Mouse (Mus musculus): Measurements from ENCODE around the gene Srrm2. TPM values are rescaled to one million over a fixed set of nuclear protein-coding genes. Genes with fewer than 3 reads are reported as not detected.

Gene Srrm2
- polyA plus RNA-seq, 1 experiment from 2014 or later: 455 TPM

DNA sequence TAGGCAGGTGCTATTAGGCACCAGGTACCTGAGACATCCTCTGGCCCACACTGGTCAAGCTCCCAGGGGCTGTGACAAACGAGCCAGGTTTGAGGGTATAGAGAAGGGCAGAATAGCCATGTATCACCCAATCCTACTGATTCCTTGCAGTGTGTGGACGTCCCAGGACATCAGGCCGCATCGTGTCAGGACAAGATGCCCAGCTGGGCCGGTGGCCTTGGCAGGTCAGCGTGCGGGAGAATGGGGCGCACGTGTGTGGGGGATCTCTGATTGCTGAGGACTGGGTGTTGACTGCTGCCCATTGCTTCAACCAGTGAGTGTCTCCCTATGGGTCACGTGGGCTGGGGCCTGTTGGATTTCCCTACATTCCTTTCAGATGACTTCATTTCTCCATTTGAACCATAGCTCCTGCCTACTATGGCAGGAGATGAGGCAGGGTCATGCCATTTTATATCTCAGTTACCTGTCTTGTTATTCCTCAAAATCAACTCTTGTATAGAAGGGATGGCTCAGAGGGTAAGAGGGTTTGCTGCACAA lies 64.0 kb downstream of the Srrm2 start:
- no peaks in the 10 kb centered on the region for H3K9me3 ChIP-seq (ENCODE audit: control insufficient read depth, low read length)
- no peaks in the 10 kb centered on the region for H3K36me3 ChIP-seq (replicated peaks; ENCODE audit: control insufficient read depth, insufficient read depth)
- WGBS: 88% methylated on average over 10 of the region's 10 CpGs
- DNase-seq (ENCODE audit: low spot score) (no peak), ATAC-seq (ENCODE audit: low FRiP score) (no peak)
- H3K4me2 ChIP-seq (replicated peaks): no peak overlapping the region
- H3K27me3 ChIP-seq (ENCODE audit: control insufficient read depth, insufficient read depth, low read length): no peaks in the 10 kb centered on the region
- no peak overlapping the region for H3K27ac ChIP-seq
- no peaks in the 10 kb centered on the region for H3K4me1 ChIP-seq (replicated peaks; ENCODE audit: control insufficient read depth, insufficient read depth, low read length)
- no peak overlapping the region for H3K4me3 ChIP-seq (replicated peaks; ENCODE audit: low read length)
- H3K9ac ChIP-seq: no peak overlapping the region

DNA sequence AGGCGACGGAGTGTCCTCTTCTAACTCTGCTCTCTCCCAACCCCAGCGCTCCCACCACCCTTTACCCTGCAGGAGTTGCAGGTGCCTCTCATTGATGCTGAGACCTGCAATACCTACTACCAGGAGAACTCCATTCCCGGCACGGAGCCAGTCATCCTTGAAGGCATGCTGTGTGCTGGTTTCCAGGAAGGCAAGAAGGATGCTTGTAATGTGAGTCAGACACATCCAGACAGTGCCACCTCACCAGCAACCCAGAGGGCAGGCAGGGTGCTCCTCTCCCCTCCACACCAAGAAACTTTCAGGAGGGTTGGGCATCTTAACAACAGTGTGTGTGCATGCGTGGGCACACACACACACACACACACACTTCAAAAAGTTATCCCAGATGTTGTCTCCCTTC lies 66.9 kb downstream of the Srrm2 start:
- Histone ChIP-seq H3K4me2 (replicated peaks) (no peak overlapping the region), H3K4me1 (replicated peaks; ENCODE audit: control insufficient read depth, insufficient read depth, low read length) (no peaks in the 10 kb centered on the region), H3K9me3 (ENCODE audit: control insufficient read depth, low read length) (no peaks in the 10 kb centered on the region), H3K9ac (no peak overlapping the region), H3K36me3 (replicated peaks; ENCODE audit: control insufficient read depth, insufficient read depth) (no peaks in the 10 kb centered on the region), H3K4me3 (replicated peaks; ENCODE audit: low read length) (no peak overlapping the region), H3K27ac (no peak overlapping the region), H3K27me3 (ENCODE audit: control insufficient read depth, insufficient read depth, low read length) (no peaks in the 10 kb centered on the region)
- ATAC-seq (ENCODE audit: low FRiP score) (no peak), DNase-seq (ENCODE audit: low spot score) (no peak)
- 82% methylated on average over 6 of the region's 6 CpGs for WGBS

DNA sequence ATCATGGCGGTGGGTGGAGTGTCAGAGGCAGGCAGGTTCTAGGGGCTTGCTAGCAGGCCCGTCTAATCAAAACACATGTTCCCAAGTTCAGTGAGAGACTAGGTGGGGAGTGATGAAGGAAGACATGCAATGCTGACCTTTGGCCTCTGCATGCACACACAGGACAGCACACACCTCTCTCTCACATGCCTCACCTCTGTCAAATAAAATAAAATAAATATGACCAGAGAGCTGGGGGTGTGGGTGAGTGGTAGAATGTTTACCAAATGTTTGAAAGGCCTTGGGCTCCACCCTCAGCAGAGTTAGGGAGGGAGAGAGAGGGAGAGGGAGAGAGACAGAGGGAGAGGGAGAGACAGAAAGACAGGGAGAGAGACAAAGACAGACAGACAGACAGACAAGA lies 67.6 kb downstream of the Srrm2 start:
- no peaks in the 10 kb centered on the region for H3K4me1 ChIP-seq (replicated peaks; ENCODE audit: control insufficient read depth, insufficient read depth, low read length)
- no peak overlapping the region for H3K4me3 ChIP-seq (replicated peaks; ENCODE audit: low read length)
- no peak overlapping the region for H3K9ac ChIP-seq
- WGBS: 86% methylated on average over 2 of the region's 2 CpGs
- no peaks in the 10 kb centered on the region for H3K27me3 ChIP-seq (ENCODE audit: control insufficient read depth, insufficient read depth, low read length)
- H3K27ac ChIP-seq: no peak overlapping the region
- ATAC-seq (ENCODE audit: low FRiP score) (no peak), DNase-seq (ENCODE audit: low spot score) (no peak)
- H3K4me2 ChIP-seq (replicated peaks): no peak overlapping the region
- no peaks in the 10 kb centered on the region for H3K36me3 ChIP-seq (replicated peaks; ENCODE audit: control insufficient read depth, insufficient read depth)
- no peaks in the 10 kb centered on the region for H3K9me3 ChIP-seq (ENCODE audit: control insufficient read depth, low read length)

DNA sequence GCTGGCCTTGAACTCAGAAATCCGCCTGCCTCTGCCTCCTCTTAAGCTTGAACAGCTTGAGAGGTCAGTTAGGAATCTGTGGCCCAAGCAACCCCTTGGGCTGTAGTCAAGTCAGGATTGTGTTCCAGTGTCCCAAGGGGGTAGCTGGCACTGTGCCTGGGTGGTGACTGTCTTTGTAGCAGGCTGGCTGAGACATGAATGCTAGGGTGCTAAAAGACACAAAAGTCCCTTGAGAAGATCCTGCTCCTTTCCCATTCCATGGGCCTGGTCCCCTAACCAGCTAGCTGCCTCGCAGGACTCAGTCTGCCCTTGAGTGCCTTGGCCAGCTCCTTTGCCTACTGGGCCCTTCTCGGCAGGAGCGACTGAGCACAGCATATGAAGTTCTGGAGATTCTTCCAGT lies 72.6 kb downstream of the Srrm2 start:
- Histone ChIP-seq H3K4me2 (replicated peaks) (no peak overlapping the region), H3K4me3 (replicated peaks; ENCODE audit: low read length) (no peak overlapping the region), H3K27ac (no peak overlapping the region), H3K9me3 (ENCODE audit: control insufficient read depth, low read length) (no peaks in the 10 kb centered on the region), H3K9ac (no peak overlapping the region), H3K27me3 (ENCODE audit: control insufficient read depth, insufficient read depth, low read length) (no peaks in the 10 kb centered on the region), H3K36me3 (replicated peaks; ENCODE audit: control insufficient read depth, insufficient read depth) (no peaks in the 10 kb centered on the region), H3K4me1 (replicated peaks; ENCODE audit: control insufficient read depth, insufficient read depth, low read length) (no peaks in the 10 kb centered on the region)
- DNase-seq (ENCODE audit: low spot score) (no peak), ATAC-seq (ENCODE audit: low FRiP score) (no peak)
- whole genome bisulfite sequencing: 78% methylated on average over 4 of the region's 4 CpGs

DNA sequence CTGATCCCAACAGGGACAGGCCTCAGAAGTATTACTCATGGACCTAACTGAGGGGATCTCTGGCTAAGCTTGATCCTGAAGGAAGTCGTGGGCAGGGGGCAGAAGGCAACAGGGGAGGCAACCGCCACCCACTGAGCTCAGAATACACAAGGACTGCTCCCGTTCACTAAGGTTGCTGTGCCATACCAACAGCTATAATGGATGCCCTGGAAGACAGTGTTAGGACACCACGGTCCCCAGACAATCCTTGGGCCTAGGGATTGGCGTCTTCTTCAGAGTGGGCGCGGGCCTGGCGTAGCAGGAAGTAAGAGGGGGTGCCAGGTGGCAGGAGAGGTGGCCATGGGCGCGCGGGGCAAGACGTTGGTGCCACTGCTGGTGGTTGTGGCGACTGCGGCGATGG lies 77.4 kb downstream of the Srrm2 start, which contains the start of gene Prss21:
Gene Prss21 (plus strand): TSS at position 301 of the 400 bp plus-strand sequence.
- 84% methylated on average over 15 of the region's 15 CpGs for WGBS
- H3K27ac ChIP-seq: no peak within 1 kb of the TSS
- H3K4me1 ChIP-seq (replicated peaks; ENCODE audit: control insufficient read depth, insufficient read depth, low read length): no peaks in the 10 kb centered on the region
- no peak within 1 kb of the TSS for H3K4me3 ChIP-seq (replicated peaks; ENCODE audit: low read length)
- no peak for ATAC-seq (ENCODE audit: low FRiP score)
- no peak within 1 kb of the TSS for H3K4me2 ChIP-seq (replicated peaks)
- no peak within 1 kb of the TSS for H3K9ac ChIP-seq
- no peaks in the 10 kb centered on the region for H3K27me3 ChIP-seq (ENCODE audit: control insufficient read depth, insufficient read depth, low read length)
- H3K36me3 ChIP-seq (replicated peaks; ENCODE audit: control insufficient read depth, insufficient read depth): no peaks in the 10 kb centered on the region
- no peak for DNase-seq (ENCODE audit: low spot score)
- H3K9me3 ChIP-seq (ENCODE audit: control insufficient read depth, low read length): no peaks in the 10 kb centered on the region

DNA sequence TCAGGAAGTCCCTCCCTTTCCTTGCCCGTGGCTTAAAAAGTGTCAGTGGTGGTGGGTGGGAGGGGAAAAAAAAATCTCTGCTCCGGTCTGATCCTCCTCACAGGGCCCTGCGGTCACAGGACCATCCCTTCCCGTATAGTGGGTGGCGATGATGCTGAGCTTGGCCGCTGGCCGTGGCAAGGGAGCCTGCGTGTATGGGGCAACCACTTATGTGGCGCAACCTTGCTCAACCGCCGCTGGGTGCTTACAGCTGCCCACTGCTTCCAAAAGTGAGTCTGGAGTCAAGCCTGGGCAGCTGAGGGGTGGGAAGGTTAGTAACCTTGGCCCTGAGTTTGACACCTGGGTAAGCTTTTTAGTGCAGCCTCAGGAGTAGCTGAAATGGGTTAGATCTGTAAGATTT lies 78.2 kb downstream of the Srrm2 start:
- DNase-seq (ENCODE audit: low spot score) (no peak), ATAC-seq (ENCODE audit: low FRiP score) (no peak)
- Histone ChIP-seq H3K9me3 (ENCODE audit: control insufficient read depth, low read length) (no peaks in the 10 kb centered on the region), H3K27me3 (ENCODE audit: control insufficient read depth, insufficient read depth, low read length) (no peaks in the 10 kb centered on the region), H3K4me2 (replicated peaks) (no peak overlapping the region), H3K4me1 (replicated peaks; ENCODE audit: control insufficient read depth, insufficient read depth, low read length) (no peaks in the 10 kb centered on the region), H3K36me3 (replicated peaks; ENCODE audit: control insufficient read depth, insufficient read depth) (no peaks in the 10 kb centered on the region), H3K9ac (no peak overlapping the region), H3K27ac (no peak overlapping the region), H3K4me3 (replicated peaks; ENCODE audit: low read length) (no peak overlapping the region)
- WGBS: 95% methylated on average over 11 of the region's 11 CpGs

Small RNA genes within 50 kb of the gene (microRNA-seq; reads per million reads assigned to microRNA genes)
- 0.65 reads per million for gene Mir5125

Other genes with a start within 250 kb of the Srrm2 start
- gene Zfp213, start 226.3 kb upstream of the Srrm2 start, polyA plus RNA-seq (2014; fragmentation: Nextera tagmentation; extraction: Ambion mirVana): 15.4 and 15.6 TPM in 2 replicates
- gene Zfp13, start 191.0 kb upstream of the Srrm2 start, polyA plus RNA-seq (2014; fragmentation: Nextera tagmentation; extraction: Ambion mirVana): 20.3 and 21.4 TPM in 2 replicates
- gene Zscan10, start 189.7 kb upstream of the Srrm2 start, polyA plus RNA-seq (2014; fragmentation: Nextera tagmentation; extraction: Ambion mirVana): 0.25 and 0.27 TPM in 2 replicates
- gene Mmp25, start 145.3 kb upstream of the Srrm2 start, polyA plus RNA-seq (2014; fragmentation: Nextera tagmentation; extraction: Ambion mirVana): 1.0 and 1.6 TPM in 2 replicates
- gene Bicdl2, start 130.0 kb upstream of the Srrm2 start, polyA plus RNA-seq (2014; fragmentation: Nextera tagmentation; extraction: Ambion mirVana): 0.24 TPM in 1 of 2 replicates, not detected in the other
- 129 and 143 TPM in 2 replicates for gene Hcfc1r1, start 116.9 kb upstream of the Srrm2 start, polyA plus RNA-seq (2014; fragmentation: Nextera tagmentation; extraction: Ambion mirVana)
- 39.7 and 40.0 TPM in 2 replicates for gene Thoc6, start 116.7 kb upstream of the Srrm2 start, polyA plus RNA-seq (2014; fragmentation: Nextera tagmentation; extraction: Ambion mirVana)
- 3.1 and 3.7 TPM in 2 replicates for gene Tnfrsf12a, start 113.1 kb upstream of the Srrm2 start, polyA plus RNA-seq (2014; fragmentation: Nextera tagmentation; extraction: Ambion mirVana)
- 0.24 and 0.26 TPM in 2 replicates for gene Cldn6, start 111.3 kb upstream of the Srrm2 start, polyA plus RNA-seq (2014; fragmentation: Nextera tagmentation; extraction: Ambion mirVana)
- gene Cldn9, start 106.5 kb upstream of the Srrm2 start, polyA plus RNA-seq (2014; fragmentation: Nextera tagmentation; extraction: Ambion mirVana): 1.7 and 2.6 TPM in 2 replicates
- 0.09 and 0.18 TPM in 2 replicates for gene 1520401A03Rik, start 67.7 kb upstream of the Srrm2 start, polyA plus RNA-seq (2014; fragmentation: Nextera tagmentation; extraction: Ambion mirVana)
- 16.9 and 17.7 TPM in 2 replicates for gene Pkmyt1, start 64.2 kb upstream of the Srrm2 start, polyA plus RNA-seq (2014; fragmentation: Nextera tagmentation; extraction: Ambion mirVana)
- gene Paqr4, start 49.7 kb upstream of the Srrm2 start, polyA plus RNA-seq (2014; fragmentation: Nextera tagmentation; extraction: Ambion mirVana): 57.5 and 62.8 TPM in 2 replicates
- gene Kremen2, start 44.7 kb upstream of the Srrm2 start, polyA plus RNA-seq (2014; fragmentation: Nextera tagmentation; extraction: Ambion mirVana): 0.74 and 0.90 TPM in 2 replicates
- 179 and 183 TPM in 2 replicates for gene Flywch1, start 18.9 kb upstream of the Srrm2 start, polyA plus RNA-seq (2014; fragmentation: Nextera tagmentation; extraction: Ambion mirVana)
- 75.4 and 78.4 TPM in 2 replicates for gene Flywch2, start 4.5 kb upstream of the Srrm2 start, polyA plus RNA-seq (2014; fragmentation: Nextera tagmentation; extraction: Ambion mirVana)
- 1,176 and 1,404 TPM in 2 replicates for gene Elob, start 38.6 kb downstream of the Srrm2 start, polyA plus RNA-seq (2014; fragmentation: Nextera tagmentation; extraction: Ambion mirVana)
- not detected in 2 replicates for gene Prss33, start 45.5 kb downstream of the Srrm2 start, polyA plus RNA-seq (2014; fragmentation: Nextera tagmentation; extraction: Ambion mirVana)
- 0.16 TPM in 1 of 2 replicates, not detected in the other for gene Prss32, start 53.3 kb downstream of the Srrm2 start, polyA plus RNA-seq (2014; fragmentation: Nextera tagmentation; extraction: Ambion mirVana)
- gene Prss41, start 53.6 kb downstream of the Srrm2 start, polyA plus RNA-seq (2014; fragmentation: Nextera tagmentation; extraction: Ambion mirVana): 1.1 and 2.3 TPM in 2 replicates
- not detected in 2 replicates for gene Prss21, start 77.5 kb downstream of the Srrm2 start, polyA plus RNA-seq (2014; fragmentation: Nextera tagmentation; extraction: Ambion mirVana)
- not detected in 2 replicates for gene Dcpp1, start 90.3 kb downstream of the Srrm2 start, polyA plus RNA-seq (2014; fragmentation: Nextera tagmentation; extraction: Ambion mirVana)
- gene Dcpp2, start 90.3 kb downstream of the Srrm2 start, polyA plus RNA-seq (2014; fragmentation: Nextera tagmentation; extraction: Ambion mirVana): not detected in 2 replicates
- not detected in 2 replicates for gene Dcpp3, start 126.9 kb downstream of the Srrm2 start, polyA plus RNA-seq (2014; fragmentation: Nextera tagmentation; extraction: Ambion mirVana)
- gene Sbp, start 151.1 kb downstream of the Srrm2 start, polyA plus RNA-seq (2014; fragmentation: Nextera tagmentation; extraction: Ambion mirVana): not detected in 2 replicates
- not detected in 2 replicates for gene Sbpl, start 164.7 kb downstream of the Srrm2 start, polyA plus RNA-seq (2014; fragmentation: Nextera tagmentation; extraction: Ambion mirVana)
- gene Prss30, start 190.0 kb downstream of the Srrm2 start, polyA plus RNA-seq (2014; fragmentation: Nextera tagmentation; extraction: Ambion mirVana): not detected in 2 replicates
- gene Prss22, start 207.6 kb downstream of the Srrm2 start, polyA plus RNA-seq (2014; fragmentation: Nextera tagmentation; extraction: Ambion mirVana): not detected in 2 replicates
- 0.16 TPM in 1 of 2 replicates, not detected in the other for gene Prss27, start 247.6 kb downstream of the Srrm2 start, polyA plus RNA-seq (2014; fragmentation: Nextera tagmentation; extraction: Ambion mirVana)

Measured in hindbrain, embryonic 14.5 days (tissue).